Mouse (Mus musculus) MEL (cell line): ENCODE data around the gene Samd7. TPM values are rescaled to one million over a fixed set of nuclear protein-coding genes. Genes with fewer than 3 reads are reported as not detected.

Experiments
- DNase-seq: peaks from one replicate; pipeline ENCODE4 v3.0.0; 2011; ENCODE audit warnings: low read depth, low spot score
- H3K27ac ChIP-seq: 2 replicates; pipeline ENCODE4 v1.5.1; 2012; ENCODE audit warnings: low read depth, mild to moderate bottlenecking, control low read depth, low read length, moderate library complexity; ENCODE audit not compliant: control insufficient read depth
- H3K27me3 ChIP-seq, 2 experiments: fragments of 150-350 bp in 1 of 2; sonication (generic) in 1 of 2; 2 replicates each; pipeline ENCODE4 v1.6.1; 2012; ENCODE audit warnings: low read length in 2 of 2, mild to moderate bottlenecking in 2 of 2, improper control_type of control experiment in 1 of 2, moderate library complexity in 1 of 2; ENCODE audit not compliant: insufficient read depth in 2 of 2, control insufficient read depth in 1 of 2
- H3K36me3 ChIP-seq, 2 experiments: 2 replicates each; pipeline ENCODE4 v1.6.1; 2012 to 2014; ENCODE audit warnings: low read length in 2 of 2, improper control_type of control experiment in 1 of 2, inconsistent platforms in 1 of 2, mild to moderate bottlenecking in 1 of 2; ENCODE audit not compliant: insufficient read depth in 2 of 2, control insufficient read depth in 1 of 2
- H3K4me1 ChIP-seq, 2 experiments: fragments of 150-350 bp in 1 of 2; sonication (generic) in 1 of 2; 2 replicates each; pipeline ENCODE4 v1.6.1; 2012; ENCODE audit warnings: low read length in 2 of 2, improper control_type of control experiment in 1 of 2, mild to moderate bottlenecking in 1 of 2; ENCODE audit not compliant: insufficient read depth in 2 of 2, control insufficient read depth in 1 of 2
- H3K4me3 ChIP-seq, 2 experiments: fragments of 150-350 bp in 1 of 2; sonication (generic) in 1 of 2; 2 replicates each; pipeline ENCODE4 v1.5.1; 2012; ENCODE audit warnings: low read depth in 2 of 2, low read length in 2 of 2, mild to moderate bottlenecking in 2 of 2, moderate library complexity in 2 of 2, control low read depth in 1 of 2, improper control_type of control experiment in 1 of 2; ENCODE audit not compliant: control insufficient read depth in 1 of 2, insufficient read depth in 1 of 2
- H3K79me2 ChIP-seq: 2 replicates; pipeline ENCODE4 v1.6.1; 2012; ENCODE audit warnings: mild to moderate bottlenecking, low read length, moderate library complexity; ENCODE audit not compliant: control insufficient read depth, poor library complexity, insufficient read depth
- H3K9ac ChIP-seq: 2 replicates; pipeline ENCODE4 v1.6.1; 2012; ENCODE audit warnings: low read depth, mild to moderate bottlenecking, control low read depth, low read length, moderate library complexity; ENCODE audit not compliant: control insufficient read depth, poor library complexity, severe bottlenecking
- H3K9me3 ChIP-seq: fragments of 150-350 bp; sonication (generic); replicated peaks from 2 replicates; pipeline ENCODE4 v1.6.1; 2012; ENCODE audit warnings: mild to moderate bottlenecking, low read length, improper control_type of control experiment, moderate library complexity; ENCODE audit not compliant: insufficient read depth
- BHLHE40 ChIP-seq: IDR thresholded peaks from 2 replicates; pipeline ENCODE4 v1.6.1; 2012; ENCODE audit warnings: low read depth, mild to moderate bottlenecking, inconsistent platforms, low read length, improper control_type of control experiment, borderline replicate concordance
- CHD2 ChIP-seq: IDR thresholded peaks from 2 replicates; pipeline ENCODE4 v1.6.1; 2011; ENCODE audit warnings: low read length, improper control_type of control experiment
- E2F4 ChIP-seq: IDR thresholded peaks from 2 replicates; pipeline ENCODE4 v1.6.1; 2011; ENCODE audit warnings: low read depth, low read length, improper control_type of control experiment, borderline replicate concordance
- EP300 ChIP-seq, 2 experiments: IDR thresholded peaks; 2 replicates each; pipeline ENCODE4 v1.6.1; 2011; ENCODE audit warnings: improper control_type of control experiment in 2 of 2, low read length in 2 of 2, low read depth in 1 of 2, mild to moderate bottlenecking in 1 of 2
- GABPA ChIP-seq: IDR thresholded peaks from 2 replicates; pipeline ENCODE4 v1.6.1; 2012; ENCODE audit warnings: low read depth, mild to moderate bottlenecking, inconsistent platforms, low read length, improper control_type of control experiment, moderate library complexity
- HCFC1 ChIP-seq: IDR thresholded peaks from 2 replicates; pipeline ENCODE4 v1.6.1; 2012; ENCODE audit warnings: low read depth, mild to moderate bottlenecking, inconsistent platforms, low read length, improper control_type of control experiment, moderate library complexity
- JUND ChIP-seq: IDR thresholded peaks from 2 replicates; pipeline ENCODE4 v1.6.1; 2011; ENCODE audit warnings: low read depth, mild to moderate bottlenecking, improper control_type of control experiment, low read length
- MAFK ChIP-seq: IDR thresholded peaks from 2 replicates; pipeline ENCODE4 v1.6.1; 2011; ENCODE audit warnings: low read depth, mild to moderate bottlenecking, low read length, improper control_type of control experiment, borderline replicate concordance
- MYB ChIP-seq: IDR thresholded peaks from 2 replicates; pipeline ENCODE4 v1.6.1; 2011; ENCODE audit warnings: mild to moderate bottlenecking, low read depth, low read length, improper control_type of control experiment
- NELFE ChIP-seq: IDR thresholded peaks from 2 replicates; pipeline ENCODE4 v1.6.1; 2011; ENCODE audit warnings: low read depth, low read length, improper control_type of control experiment
- POLR2A ChIP-seq, 2 experiments: IDR thresholded peaks; 2 replicates each; pipeline ENCODE4 v1.6.1; 2011 to 2012; ENCODE audit warnings: low read length in 2 of 2, mild to moderate bottlenecking in 2 of 2, control low read depth in 1 of 2, improper control_type of control experiment in 1 of 2, low read depth in 1 of 2, moderate library complexity in 1 of 2; ENCODE audit not compliant: control insufficient read depth in 1 of 2, insufficient read depth in 1 of 2, poor library complexity in 1 of 2
- POLR2AphosphoS2 ChIP-seq: IDR thresholded peaks from 2 replicates; pipeline ENCODE4 v1.6.1; 2011; ENCODE audit warnings: low read length, improper control_type of control experiment
- POLR2AphosphoS5 ChIP-seq: IDR thresholded peaks from 2 replicates; pipeline ENCODE4 v1.6.1; 2012; ENCODE audit warnings: low read depth, borderline replicate concordance, mild to moderate bottlenecking, inconsistent platforms, low read length, moderate library complexity, mixed read lengths
- RCOR1 ChIP-seq: IDR thresholded peaks from 2 replicates; pipeline ENCODE4 v1.6.1; 2012; ENCODE audit warnings: low read depth, mild to moderate bottlenecking, inconsistent platforms, low read length, improper control_type of control experiment
- TAL1 ChIP-seq: IDR thresholded peaks from 2 replicates; pipeline ENCODE4 v1.6.1; 2012; ENCODE audit warnings: mild to moderate bottlenecking, inconsistent platforms, low read length, moderate library complexity, mixed read lengths
- TBP ChIP-seq: IDR thresholded peaks from 2 replicates; pipeline ENCODE4 v1.8.0; 2011; ENCODE audit warnings: low read depth, low read length, improper control_type of control experiment
- UBTF ChIP-seq: IDR thresholded peaks from 2 replicates; pipeline ENCODE4 v1.6.1; 2012; ENCODE audit warnings: low read depth, mild to moderate bottlenecking, inconsistent platforms, low read length, improper control_type of control experiment, moderate library complexity, borderline replicate concordance; ENCODE audit not compliant: insufficient read depth
- USF1 ChIP-seq: IDR thresholded peaks from 2 replicates; pipeline ENCODE4 v1.6.1; 2014; ENCODE audit warnings: low read depth, mild to moderate bottlenecking, inconsistent platforms, low read length, improper control_type of control experiment, moderate library complexity
- USF2 ChIP-seq, 2 experiments: IDR thresholded peaks; 2 replicates each; pipeline ENCODE4 v1.6.1; 2011 to 2012; ENCODE audit warnings: improper control_type of control experiment in 2 of 2, low read length in 2 of 2, borderline replicate concordance in 1 of 2, inconsistent platforms in 1 of 2, low read depth in 1 of 2, mild to moderate bottlenecking in 1 of 2; ENCODE audit not compliant: insufficient read depth in 1 of 2
- ZKSCAN1 ChIP-seq: IDR thresholded peaks from 2 replicates; pipeline ENCODE4 v1.6.1; 2012; ENCODE audit warnings: low read depth, mild to moderate bottlenecking, inconsistent platforms, low read length, improper control_type of control experiment, moderate library complexity
- polyA plus RNA-seq, 2 experiments: library from polyadenylated mRNA; stranded (reverse) in 1 of 2; unstranded in 1 of 2; fragments of >175 nt in 1 of 2; fragments of >200 nt in 1 of 2; gene quantifications; 2 replicates each; pipeline versions ENCODE4 v1.2.1 to v1.2.4; 2012; ENCODE audit warnings: low replicate concordance in 2 of 2, low read depth in 1 of 2; ENCODE audit not compliant: insufficient read length in 2 of 2, insufficient read depth in 1 of 2, missing spikeins in 1 of 2
- total RNA-seq: library from RNA; depleted of rRNA; stranded (reverse); fragments of 300-350 nt; gene quantifications from 2 replicates; pipeline ENCODE4 v1.2.3, GENCODE M21; 2012

Gene Samd7
- total and polyA plus RNA-seq, 3 experiments = not detected

GRCm38 (mm10) chr3:30724105-30724824 is 21.8 kb upstream of the Samd7 start:
- no peak overlapping the region for H3K4me3 ChIP-seq
- no peak for DNase-seq
- H3K27me3 ChIP-seq = no peaks in the 10 kb centered on the region
- H3K36me3 ChIP-seq = peaks cover 0 to 2% of the 10 kb centered on the region in 2 experiments; a peak in 2 of 4 replicates
- H3K9me3 ChIP-seq = no peaks in the 10 kb centered on the region
- no peak overlapping the region for H3K9ac ChIP-seq
- no peaks in the 10 kb centered on the region for H3K79me2 ChIP-seq
- H3K27ac ChIP-seq = no peak overlapping the region
- TF ChIP-seq MYB (no peak), CHD2 (no peak), POLR2AphosphoS5 (no peak), USF2 (IDR thresholded peaks at IDR 0.05; ENCODE audit: borderline replicate concordance in 1 of 2, insufficient read depth in 1 of 2, low read depth in 1 of 2, low read length in 2 of 2) (no peak), POLR2A (IDR thresholded peaks at IDR 0.05; ENCODE audit: control insufficient read depth in 1 of 2, insufficient read depth in 1 of 2, low read depth in 1 of 2, low read length in 2 of 2, poor library complexity in 1 of 2) (no peak), GABPA (no peak), USF1 (no peak), POLR2AphosphoS2 (no peak), RCOR1 (no peak), TAL1 (no peak), JUND (no peak), TBP (no peak), EP300 (IDR thresholded peaks at IDR 0.05; ENCODE audit: low read depth in 1 of 2, low read length in 2 of 2) (no peak), HCFC1 (no peak), MAFK (no peak), NELFE (no peak), E2F4 (no peak), BHLHE40 (no peak), UBTF (no peak), ZKSCAN1 (no peak)
- H3K4me1 ChIP-seq = peaks cover 5 to 7% of the 10 kb centered on the region in 2 experiments
